Mouse (Mus musculus): Measurements from ENCODE around the gene H2-DMb1.

Gene H2-DMb1

GRCm38 (mm10) chr17:34152923-34153322 lies at the start of gene H2-DMb1:
Gene H2-DMb1, plus strand, starts transcription at chr17:34153072.
- H3K27me3 ChIP-seq (ENCODE audit: control insufficient read depth, insufficient read depth, low read length, poor library complexity, severe bottlenecking): no peaks in the 10 kb centered on the region
- peak; percentile 95 for DNase-seq (ENCODE audit: low read depth, low spot score)
- H3K36me3 ChIP-seq (ENCODE audit: control insufficient read depth, insufficient read depth, low read length, poor library complexity, severe bottlenecking): peaks cover 40% of the 10 kb centered on the region

DNA sequence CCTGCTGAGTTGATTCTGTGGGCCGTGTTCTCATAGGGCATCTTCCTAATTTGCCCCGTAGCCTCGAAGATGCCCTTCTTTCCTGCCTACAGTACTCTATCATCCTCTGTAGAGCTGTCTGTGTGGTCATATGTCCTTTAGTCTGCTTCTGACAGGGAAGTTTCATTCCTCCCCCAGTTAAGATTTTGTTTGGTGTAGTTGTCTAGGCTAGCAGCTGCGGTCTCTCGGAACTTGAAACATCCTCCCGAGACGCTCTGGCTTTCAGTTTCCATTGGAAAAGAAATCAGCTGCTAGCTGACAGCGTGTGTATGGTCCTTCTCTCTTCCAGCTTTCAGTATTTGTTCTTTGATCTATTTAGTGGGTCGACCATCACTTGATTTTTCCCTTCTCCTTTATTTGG lies 48.1 kb upstream of the H2-DMb1 start:
- no peaks in the 10 kb centered on the region for H3K27me3 ChIP-seq (ENCODE audit: control insufficient read depth, insufficient read depth, low read length, poor library complexity, severe bottlenecking)
- peak; percentile 53 for DNase-seq (ENCODE audit: low read depth, low spot score)
- H3K36me3 ChIP-seq (ENCODE audit: control insufficient read depth, insufficient read depth, low read length, poor library complexity, severe bottlenecking): no peaks in the 10 kb centered on the region

DNA sequence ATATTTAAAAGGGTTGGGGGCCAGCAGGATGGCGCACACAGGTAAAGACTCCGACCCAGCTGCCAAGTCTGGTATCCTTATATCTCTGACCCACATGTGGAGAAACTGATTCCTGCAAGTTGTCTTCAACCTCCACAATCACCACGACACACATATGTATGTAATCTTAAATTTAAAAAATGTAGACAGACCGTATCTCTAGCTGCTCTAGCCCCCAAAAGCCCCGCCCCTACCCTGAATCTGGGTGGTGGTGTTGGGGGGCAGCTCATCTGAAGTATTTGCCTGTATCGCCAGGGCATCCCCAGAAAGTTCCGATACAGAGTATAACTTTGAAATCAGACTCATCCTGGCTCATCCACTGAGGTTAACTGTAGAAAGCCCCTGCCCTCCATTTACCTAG lies 46.3 kb upstream of the H2-DMb1 start:
- H3K36me3 ChIP-seq (ENCODE audit: control insufficient read depth, insufficient read depth, low read length, poor library complexity, severe bottlenecking): peaks cover 6% of the 10 kb centered on the region; the same call in 1 of the 2 replicates
- no peak for DNase-seq (ENCODE audit: low read depth, low spot score)
- no peaks in the 10 kb centered on the region for H3K27me3 ChIP-seq (ENCODE audit: control insufficient read depth, insufficient read depth, low read length, poor library complexity, severe bottlenecking)

DNA sequence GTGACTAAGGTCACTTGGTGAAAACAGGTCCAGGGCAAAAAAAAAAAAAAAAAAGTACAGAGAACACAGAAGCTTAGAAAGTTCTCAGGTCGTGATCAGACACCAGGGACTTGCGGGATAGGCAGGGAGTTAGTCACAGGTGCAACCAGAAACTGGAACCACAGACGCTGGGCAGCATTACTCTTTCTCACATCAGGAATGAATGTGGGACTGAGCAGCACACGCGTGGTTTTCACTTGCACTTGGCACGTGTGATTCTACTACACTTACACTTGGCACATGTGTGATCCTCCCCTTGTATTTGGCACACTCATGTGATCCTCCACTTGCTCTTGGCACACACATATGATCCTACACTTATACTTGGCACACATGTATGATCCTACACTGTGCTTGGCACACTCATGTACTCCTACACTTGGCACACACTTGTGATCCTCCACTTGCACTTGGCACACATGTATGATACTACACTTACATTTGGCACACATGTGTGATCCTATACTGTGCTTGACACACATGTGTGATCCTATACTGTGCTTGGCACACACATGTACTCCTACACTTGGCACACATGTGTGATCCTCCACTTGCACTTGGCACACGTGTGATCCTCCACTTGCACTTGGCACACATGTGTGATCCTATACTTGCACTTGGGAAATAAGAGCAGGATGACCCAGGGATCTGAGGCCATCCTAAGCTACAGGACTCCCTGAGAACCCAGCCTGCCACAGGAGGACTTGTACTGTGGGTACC lies 45.6 kb upstream of the H2-DMb1 start:
- Histone ChIP-seq H3K36me3 (ENCODE audit: control insufficient read depth, insufficient read depth, low read length, poor library complexity, severe bottlenecking) (peaks cover 12% of the 10 kb centered on the region), H3K27me3 (ENCODE audit: control insufficient read depth, insufficient read depth, low read length, poor library complexity, severe bottlenecking) (no peaks in the 10 kb centered on the region)
- no peak for DNase-seq (ENCODE audit: low read depth, low spot score)

- H3K36me3 ChIP-seq (ENCODE audit: control insufficient read depth, insufficient read depth, low read length, poor library complexity, severe bottlenecking): peaks cover 24% of the 10 kb centered on the region
- no peak for DNase-seq (ENCODE audit: low read depth, low spot score)
- H3K27me3 ChIP-seq (ENCODE audit: control insufficient read depth, insufficient read depth, low read length, poor library complexity, severe bottlenecking): no peaks in the 10 kb centered on the region
Observed at GRCm38 (mm10) chr17:34108460-34108859, 44.4 kb upstream of the H2-DMb1 start.

DNA sequence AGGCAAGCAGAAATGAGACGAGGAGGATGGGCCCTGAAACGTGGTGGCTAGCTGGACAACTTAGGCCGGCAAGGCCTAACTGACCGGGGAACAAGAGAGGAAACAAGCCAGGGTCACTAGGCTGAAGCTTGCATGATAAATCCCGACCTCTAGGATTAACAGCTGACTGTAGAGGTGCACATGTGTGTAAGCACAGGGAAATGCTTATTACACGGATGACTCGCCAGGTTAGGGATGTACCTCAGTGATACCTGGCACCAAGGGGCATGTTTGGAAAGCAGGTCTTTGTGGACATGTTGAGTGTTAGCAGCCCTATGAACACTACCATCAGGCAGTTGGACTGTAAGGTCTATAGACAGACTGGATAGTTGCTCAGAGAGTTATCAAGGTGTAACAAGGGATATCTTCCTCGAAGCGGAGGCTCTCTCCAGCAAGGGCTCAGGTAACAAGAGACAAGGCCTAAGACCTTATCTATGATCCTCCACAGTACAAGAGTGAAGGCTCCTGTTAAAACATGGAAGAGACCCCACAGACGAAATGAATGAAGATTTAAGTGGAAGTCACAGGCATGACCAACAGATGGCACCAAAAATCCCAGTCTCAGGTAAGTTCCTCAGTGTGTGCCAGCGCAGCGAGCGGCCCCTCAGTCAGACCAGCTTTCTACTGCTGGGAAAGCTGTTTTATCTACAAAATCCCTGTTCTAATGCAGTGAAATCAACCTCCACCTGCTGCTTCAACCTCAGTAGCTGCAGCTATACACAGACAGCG lies 43.6 kb upstream of the H2-DMb1 start:
- peak; percentile 72 for DNase-seq (ENCODE audit: low read depth, low spot score)
- H3K36me3 ChIP-seq (ENCODE audit: control insufficient read depth, insufficient read depth, low read length, poor library complexity, severe bottlenecking): peaks cover 30% of the 10 kb centered on the region
- H3K27me3 ChIP-seq (ENCODE audit: control insufficient read depth, insufficient read depth, low read length, poor library complexity, severe bottlenecking): no peaks in the 10 kb centered on the region

DNA sequence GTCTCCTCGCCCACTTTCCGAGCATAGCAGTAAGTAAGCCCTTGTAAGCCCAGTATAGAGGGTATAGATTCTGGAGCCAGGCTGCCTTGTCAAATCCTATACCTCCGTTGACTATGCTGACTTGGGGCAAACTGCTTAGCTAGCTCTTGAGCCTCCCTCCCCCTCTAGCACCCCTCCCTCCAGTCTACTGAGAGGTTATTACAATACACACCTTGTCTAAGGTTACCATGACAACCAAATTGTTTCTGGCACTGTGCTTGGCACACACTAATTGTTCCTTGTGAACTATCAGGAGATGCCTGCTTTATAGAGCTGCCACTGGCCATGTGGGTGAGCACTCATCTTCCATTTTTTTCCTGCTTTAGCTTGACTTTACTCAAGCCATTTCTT lies 43.1 kb upstream of the H2-DMb1 start:
- DNase-seq (ENCODE audit: low read depth, low spot score): no peak
- Histone ChIP-seq H3K27me3 (ENCODE audit: control insufficient read depth, insufficient read depth, low read length, poor library complexity, severe bottlenecking) (no peaks in the 10 kb centered on the region), H3K36me3 (ENCODE audit: control insufficient read depth, insufficient read depth, low read length, poor library complexity, severe bottlenecking) (peaks cover 35% of the 10 kb centered on the region)

DNA sequence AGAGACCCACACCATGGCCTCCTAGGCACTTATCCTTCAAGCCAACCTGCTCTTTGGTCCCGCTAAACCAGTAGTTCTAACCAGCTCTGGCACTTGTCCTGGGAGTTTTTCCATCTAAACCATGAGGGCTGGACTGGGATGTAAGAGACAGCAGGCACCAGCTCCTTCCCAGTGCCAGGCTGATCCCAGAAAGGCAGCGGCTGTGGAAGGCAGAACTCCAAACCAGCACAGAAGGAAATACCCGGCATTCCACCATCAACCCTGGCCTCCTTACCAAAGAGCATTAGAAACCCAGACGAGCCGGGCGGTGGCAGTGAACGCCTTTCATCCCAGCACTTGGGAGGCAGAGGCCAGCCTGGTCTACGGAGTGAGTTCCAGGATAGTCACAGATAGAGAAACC lies 42.6 kb upstream of the H2-DMb1 start:
- H3K27me3 ChIP-seq (ENCODE audit: control insufficient read depth, insufficient read depth, low read length, poor library complexity, severe bottlenecking): no peaks in the 10 kb centered on the region
- peaks cover 40% of the 10 kb centered on the region for H3K36me3 ChIP-seq (ENCODE audit: control insufficient read depth, insufficient read depth, low read length, poor library complexity, severe bottlenecking)
- DNase-seq (ENCODE audit: low read depth, low spot score): no peak

- no peaks in the 10 kb centered on the region for H3K27me3 ChIP-seq (ENCODE audit: control insufficient read depth, insufficient read depth, low read length, poor library complexity, severe bottlenecking)
- no peak for DNase-seq (ENCODE audit: low read depth, low spot score)
- peaks cover 63% of the 10 kb centered on the region for H3K36me3 ChIP-seq (ENCODE audit: control insufficient read depth, insufficient read depth, low read length, poor library complexity, severe bottlenecking)
Observed at GRCm38 (mm10) chr17:34114114-34114513, 38.8 kb upstream of the H2-DMb1 start.

DNA sequence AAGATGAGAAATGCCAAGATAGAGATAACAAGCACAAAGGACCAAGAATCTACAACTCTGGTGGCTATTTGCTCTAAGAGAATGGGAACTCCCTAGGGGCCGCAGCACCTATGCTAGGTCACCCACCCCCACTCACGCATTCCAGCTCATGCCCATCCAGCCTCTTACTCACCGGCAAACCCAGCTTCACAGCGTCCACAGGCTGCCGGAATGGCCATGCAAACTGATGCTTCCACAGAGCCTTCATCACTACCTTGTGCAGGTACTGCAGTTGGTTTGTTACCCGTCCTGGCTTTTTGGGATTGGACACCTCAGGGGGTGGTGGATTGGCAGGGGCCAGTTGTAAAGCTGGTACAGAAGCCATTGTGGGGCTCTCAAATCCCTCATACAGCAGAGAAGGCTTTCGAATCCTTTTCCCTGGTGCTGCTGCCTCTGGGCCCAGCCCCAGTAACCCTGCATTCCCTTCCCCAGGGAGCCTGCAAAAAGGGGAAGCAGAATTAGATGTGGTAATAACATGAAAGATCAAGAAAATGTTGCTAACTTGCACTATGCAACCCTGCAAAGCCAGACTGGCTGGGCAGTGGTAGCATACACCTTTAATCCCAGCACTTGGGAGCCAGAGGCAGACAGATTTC lies 36.0 kb upstream of the H2-DMb1 start:
- Histone ChIP-seq H3K27me3 (ENCODE audit: control insufficient read depth, insufficient read depth, low read length, poor library complexity, severe bottlenecking) (no peaks in the 10 kb centered on the region), H3K36me3 (ENCODE audit: control insufficient read depth, insufficient read depth, low read length, poor library complexity, severe bottlenecking) (peaks cover 55% of the 10 kb centered on the region)
- DNase-seq (ENCODE audit: low read depth, low spot score): peak; percentile 71

- DNase-seq (ENCODE audit: low read depth, low spot score): peak; percentile 66
- H3K36me3 ChIP-seq (ENCODE audit: control insufficient read depth, insufficient read depth, low read length, poor library complexity, severe bottlenecking): peaks cover 49% of the 10 kb centered on the region
- H3K27me3 ChIP-seq (ENCODE audit: control insufficient read depth, insufficient read depth, low read length, poor library complexity, severe bottlenecking): no peaks in the 10 kb centered on the region
Observed at GRCm38 (mm10) chr17:34117421-34118112, 35.3 kb upstream of the H2-DMb1 start.

GRCm38 (mm10) chr17:34118113-34118872 lies 34.6 kb upstream of the H2-DMb1 start:
- peak; percentile 59 for DNase-seq (ENCODE audit: low read depth, low spot score)
- Histone ChIP-seq H3K36me3 (ENCODE audit: control insufficient read depth, insufficient read depth, low read length, poor library complexity, severe bottlenecking) (peaks cover 41% of the 10 kb centered on the region), H3K27me3 (ENCODE audit: control insufficient read depth, insufficient read depth, low read length, poor library complexity, severe bottlenecking) (no peaks in the 10 kb centered on the region)

GRCm38 (mm10) chr17:34118873-34119248 lies 34.0 kb upstream of the H2-DMb1 start:
- H3K27me3 ChIP-seq (ENCODE audit: control insufficient read depth, insufficient read depth, low read length, poor library complexity, severe bottlenecking): no peaks in the 10 kb centered on the region
- DNase-seq (ENCODE audit: low read depth, low spot score): no peak
- peaks cover 36% of the 10 kb centered on the region for H3K36me3 ChIP-seq (ENCODE audit: control insufficient read depth, insufficient read depth, low read length, poor library complexity, severe bottlenecking)

Data from splenic B cell, adult 2 months (primary cell).